Mouse (Mus musculus): ENCODE results near the gene Gm13090.

The Gm13090 gene

DNA sequence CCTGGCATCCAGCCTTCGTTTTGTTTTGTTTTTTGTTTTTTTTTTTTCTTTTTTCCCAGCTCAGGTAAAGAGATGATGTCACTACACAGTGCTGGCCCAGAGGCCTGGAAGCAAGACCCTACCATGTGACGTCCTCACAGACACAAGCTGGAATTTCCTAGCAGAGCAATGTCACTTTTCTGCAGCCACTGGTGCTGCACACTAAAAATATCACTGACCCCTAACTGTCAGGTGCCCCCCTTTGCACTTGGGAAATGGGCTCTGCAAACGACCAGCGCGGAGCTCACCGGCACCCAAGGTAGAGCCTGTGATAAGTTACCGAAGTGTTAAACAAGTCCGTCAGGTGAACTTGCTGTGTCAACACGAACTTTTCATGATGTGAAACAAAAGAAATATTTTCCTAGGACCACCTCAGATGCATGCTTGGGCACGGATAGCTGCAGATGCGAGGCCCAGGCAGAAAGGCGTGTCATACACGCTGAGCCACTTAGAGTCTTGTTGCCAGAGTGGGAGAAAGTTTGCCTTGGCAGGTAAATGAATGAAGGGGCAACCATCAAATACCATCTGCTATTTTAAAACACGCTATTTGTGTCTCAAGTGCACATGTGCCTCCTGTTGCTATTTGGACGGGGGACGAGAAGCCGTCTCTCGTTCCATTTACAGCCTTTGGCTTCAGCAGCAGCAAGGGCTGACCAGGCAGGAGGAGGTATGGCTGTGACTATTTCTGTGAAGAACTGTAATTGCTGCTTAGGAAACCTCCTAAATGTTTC is 7.1 kb downstream of the Gm13090 start:
- no peak for DNase-seq (ENCODE audit: low spot score in 2 of 2)

GRCm38 (mm10) chr4:151097104-151097438 is 7.7 kb downstream of the Gm13090 start:
- DNase-seq (ENCODE audit: low spot score in 2 of 2) = no peak

DNA sequence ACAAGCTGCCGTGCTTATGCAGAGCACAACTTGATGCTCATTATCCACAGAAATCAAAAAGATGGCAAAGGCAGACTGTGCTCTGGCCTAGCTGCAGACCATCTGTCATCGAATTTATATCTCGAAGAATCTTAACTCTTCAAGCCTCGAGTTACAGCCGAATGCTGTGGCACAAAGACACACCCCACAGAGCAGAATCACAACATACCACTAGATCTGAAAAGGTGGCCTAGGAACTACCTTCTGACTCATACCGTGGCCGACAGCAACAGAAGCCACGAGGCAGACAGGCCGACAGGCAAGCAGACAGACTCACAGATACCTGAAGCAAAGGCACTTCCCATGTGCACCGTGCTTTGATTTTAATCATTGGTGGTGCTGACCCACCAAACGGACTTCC is 14.3 kb downstream of the Gm13090 start:
- no peak for DNase-seq (ENCODE audit: low spot score in 2 of 2)

DNA sequence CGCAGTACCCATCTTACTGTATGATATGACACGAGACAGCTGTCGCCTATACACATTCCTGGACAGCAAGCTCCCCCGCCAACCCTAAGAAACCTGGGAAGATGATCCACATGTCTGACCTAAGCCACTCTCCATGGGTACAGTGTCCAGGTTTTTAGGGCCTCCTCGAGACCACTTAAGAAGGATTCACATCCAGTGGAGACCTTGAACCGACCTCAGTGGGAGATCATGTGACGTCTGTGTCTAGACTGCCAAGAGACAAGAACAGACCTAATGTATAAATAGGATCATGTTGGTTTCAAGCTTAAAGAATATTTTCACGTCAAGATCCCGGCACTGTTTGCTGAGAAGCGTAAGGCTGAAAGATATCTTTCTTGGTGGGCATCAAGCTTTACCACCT is 14.8 kb downstream of the Gm13090 start:
- DNase-seq (ENCODE audit: low spot score in 2 of 2) = no peak

DNA sequence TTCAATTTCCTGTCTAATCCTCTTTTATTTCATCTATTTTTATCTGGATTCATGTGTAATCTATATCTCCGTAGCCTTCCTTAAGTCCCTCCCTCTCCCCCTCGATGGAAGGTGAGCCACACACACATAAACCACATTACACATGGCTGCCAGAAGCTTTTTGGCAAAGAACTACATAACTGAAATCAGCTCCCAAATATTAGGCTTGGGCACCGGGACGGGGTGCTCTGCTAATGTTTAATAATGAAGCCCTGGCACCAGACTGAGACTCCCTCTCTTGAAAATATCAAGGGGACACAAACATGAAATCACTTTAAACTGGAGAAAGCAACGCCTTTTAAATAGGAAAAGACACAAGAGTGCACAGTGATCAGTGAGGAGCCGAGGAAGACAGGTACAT is 16.5 kb downstream of the Gm13090 start:
- DNase-seq (ENCODE audit: low spot score in 2 of 2) = no peak

DNA sequence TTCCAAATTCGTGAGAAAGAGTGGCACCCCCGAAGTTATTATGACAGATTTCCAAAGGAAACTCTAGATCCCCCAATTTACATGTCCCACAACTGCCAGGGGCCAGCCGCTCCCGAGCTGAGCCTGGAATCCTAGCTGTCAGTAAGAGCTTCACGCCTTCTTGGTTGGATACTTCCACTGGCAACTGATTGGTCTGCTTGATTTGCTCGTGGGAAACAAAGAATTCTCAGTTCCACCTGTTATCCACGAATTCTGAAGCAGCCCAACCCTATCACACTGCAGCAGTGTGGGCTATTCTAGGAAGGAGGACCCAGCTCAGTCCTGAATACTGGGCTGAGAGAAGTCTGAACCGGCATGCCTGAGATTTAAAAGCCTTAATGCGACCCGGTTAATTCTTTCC is 17.1 kb downstream of the Gm13090 start:
- DNase-seq (ENCODE audit: low spot score in 2 of 2) = no peak

GRCm38 (mm10) chr4:151107131-151108001 is 18.0 kb downstream of the Gm13090 start:
- no peak for DNase-seq (ENCODE audit: low spot score in 2 of 2)

DNA sequence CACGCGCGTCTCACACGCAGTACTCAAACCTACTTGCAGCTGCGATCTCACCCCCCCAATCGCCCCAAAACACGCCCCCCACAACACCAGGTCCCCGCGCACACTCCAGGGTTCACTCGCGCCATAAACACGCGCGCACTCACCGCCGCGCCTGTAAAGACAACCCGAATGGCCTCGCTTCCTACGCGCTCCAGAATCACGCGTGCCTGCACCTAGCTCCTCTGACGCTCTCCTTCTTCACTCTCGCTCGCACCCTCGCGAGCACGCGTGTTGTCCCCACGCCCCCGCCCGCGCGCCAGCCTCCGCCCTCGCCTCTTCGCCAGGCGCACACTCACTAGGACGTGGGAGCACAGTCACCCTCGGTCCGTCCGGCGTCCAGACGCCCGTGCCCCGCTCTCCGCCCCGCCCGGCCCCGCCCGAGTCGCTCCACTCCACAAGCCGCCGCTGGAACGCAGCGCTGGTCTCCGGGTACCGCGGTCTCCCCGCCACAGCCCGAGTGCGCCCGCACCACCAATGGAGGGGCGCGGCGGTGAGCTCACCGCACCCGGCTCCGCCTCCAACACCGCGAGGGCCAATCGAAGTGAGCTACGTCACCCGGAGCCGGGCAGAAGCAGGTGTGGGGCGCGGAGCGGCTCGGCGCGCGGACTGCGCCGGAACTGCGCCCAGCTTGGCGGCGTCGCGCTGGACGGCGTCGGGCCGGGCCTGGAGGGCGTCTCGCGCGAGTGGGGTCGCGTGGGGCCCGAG is 18.8 kb downstream of the Gm13090 start:
- peak; percentile 76 to 80 for DNase-seq (ENCODE audit: low spot score in 2 of 2)

DNA sequence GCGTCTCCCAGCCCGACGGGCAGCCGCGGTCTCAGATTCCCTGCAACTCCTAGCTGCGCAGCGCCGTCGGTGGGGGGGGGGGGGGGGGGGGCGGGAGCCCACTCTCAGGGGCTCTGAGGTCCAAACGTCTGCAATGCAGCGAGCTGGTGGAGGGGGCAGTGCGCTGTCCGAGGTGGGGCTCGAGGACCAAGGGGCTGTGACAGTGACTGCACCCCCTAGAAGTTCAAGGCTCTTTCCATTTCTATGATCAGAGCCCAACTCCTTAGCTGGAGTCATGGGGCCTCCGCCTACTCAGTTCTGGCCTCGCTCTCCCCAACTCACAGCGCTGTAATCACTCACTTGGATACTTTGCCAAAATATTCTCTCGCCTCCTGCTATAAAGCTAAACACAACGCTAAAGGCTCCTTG is 19.5 kb downstream of the Gm13090 start:
- no peak for DNase-seq (ENCODE audit: low spot score in 2 of 2)

DNA sequence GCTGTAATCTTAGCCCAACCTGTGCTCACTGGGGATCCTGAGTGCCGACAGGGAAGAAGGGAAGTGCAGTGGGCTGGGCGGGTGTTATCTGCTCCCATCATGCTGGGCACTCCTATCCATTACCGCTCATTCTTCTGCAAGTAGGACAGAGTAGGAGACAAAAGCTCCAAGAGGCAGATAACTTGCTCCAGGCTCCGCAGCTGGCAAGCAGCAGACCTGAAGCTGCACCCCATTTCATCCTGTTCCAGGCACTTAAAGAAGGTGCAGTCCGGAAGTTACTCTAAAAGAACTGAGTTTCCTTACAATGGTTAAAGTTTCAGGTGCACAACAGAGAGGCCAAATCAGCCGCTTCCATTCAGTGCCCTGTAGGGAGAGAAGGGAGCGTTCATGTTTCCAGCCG is 21.9 kb downstream of the Gm13090 start:
- no peak for DNase-seq (ENCODE audit: low spot score in 2 of 2)

- DNase-seq (ENCODE audit: low spot score in 2 of 2) = no peak
These were observed 25.2 kb downstream of the Gm13090 start for GRCm38 (mm10) chr4:151114574-151114973.

GRCm38 (mm10) chr4:151118883-151119282 is 29.5 kb downstream of the Gm13090 start:
- DNase-seq (ENCODE audit: low spot score in 2 of 2) = no peak

GRCm38 (mm10) chr4:151127636-151128548 is 38.5 kb downstream of the Gm13090 start:
- no peak for DNase-seq (ENCODE audit: low spot score in 2 of 2)

DNA sequence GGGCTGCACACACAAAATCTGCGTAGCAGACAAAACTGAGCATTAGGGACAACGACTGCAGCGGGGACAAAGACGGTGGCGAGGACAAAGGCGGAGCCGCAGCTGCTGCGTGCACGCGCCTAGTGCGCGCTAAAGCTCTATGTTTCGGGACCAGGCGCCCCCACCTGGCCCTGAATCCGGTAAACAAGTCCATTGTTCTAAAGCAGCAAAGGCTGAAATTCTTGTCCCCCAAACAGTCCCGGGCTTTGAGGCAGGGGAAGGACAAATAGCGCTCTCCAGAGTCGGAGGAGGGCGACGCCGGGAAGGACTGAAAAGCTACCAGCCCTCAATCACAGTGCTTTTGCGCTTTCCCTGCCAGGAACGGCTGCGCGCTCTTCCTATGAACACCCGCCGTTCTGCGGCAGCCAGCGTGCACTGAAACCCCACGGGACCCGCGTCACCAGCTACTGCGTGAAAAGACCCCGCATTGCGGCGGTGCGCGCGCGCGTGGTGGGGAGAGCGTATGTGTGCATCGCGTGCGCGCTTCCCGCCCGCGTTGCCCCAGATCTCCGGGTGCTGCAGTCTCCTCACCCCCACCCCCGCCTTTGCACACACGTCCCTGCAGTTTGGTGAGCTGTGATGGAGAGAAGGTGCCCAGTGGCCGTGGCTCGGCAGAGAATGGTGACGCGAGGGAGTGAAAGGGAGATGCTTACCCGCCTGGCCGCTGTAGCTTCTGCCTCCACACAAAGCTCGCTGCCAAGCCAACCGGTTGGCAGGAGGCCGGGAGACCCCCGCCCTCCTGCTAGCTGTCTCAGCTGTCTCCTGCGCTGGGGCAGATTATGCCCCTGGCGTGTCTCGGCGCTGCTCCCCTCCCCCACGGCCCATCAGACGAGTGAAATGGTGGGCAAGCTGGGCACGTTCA is 39.5 kb downstream of the Gm13090 start:
- no peak for DNase-seq (ENCODE audit: low spot score in 2 of 2)

DNA sequence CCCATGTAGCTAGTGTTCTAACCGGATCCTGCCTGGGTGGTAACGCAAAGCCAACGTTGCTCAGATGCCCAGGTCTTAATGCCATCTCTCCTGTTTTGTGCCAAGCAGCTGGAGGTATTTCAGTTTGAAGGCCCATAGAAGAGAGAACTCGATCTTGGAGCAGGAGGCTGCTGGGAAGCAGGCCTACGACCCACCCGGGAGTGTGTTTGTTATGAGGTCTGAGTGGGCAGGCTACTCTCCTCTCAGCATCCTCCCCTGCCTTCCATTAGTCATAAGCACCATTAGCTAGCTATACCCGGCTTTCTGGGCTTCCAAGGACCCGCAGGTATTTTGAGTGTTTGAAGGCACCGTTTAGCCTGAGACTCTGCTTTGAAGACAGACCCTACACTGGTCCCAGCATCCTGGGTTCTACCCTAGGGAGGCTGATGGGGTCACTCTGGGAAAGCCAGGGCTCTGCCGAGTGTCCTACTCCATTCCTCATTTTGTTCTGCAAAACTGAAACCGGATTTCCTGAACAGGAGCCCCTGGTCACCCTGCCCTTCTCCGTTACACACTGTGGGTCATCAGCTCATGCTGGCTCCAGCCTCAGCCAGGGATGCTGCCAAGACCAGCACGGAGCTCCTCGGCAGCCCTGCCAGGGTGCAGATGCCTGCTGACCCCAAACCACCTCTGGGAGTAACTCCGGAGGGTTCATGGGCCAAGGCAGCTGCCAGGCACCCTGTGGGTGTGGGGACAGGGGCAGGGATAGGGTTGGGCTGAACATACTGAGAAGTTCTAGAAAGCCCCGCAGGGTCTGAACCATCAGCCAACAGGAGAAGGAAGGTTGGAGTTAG is 40.6 kb downstream of the Gm13090 start:
- no peak for DNase-seq (ENCODE audit: low spot score in 2 of 2)

- peak; percentile 11 to 29 for DNase-seq (ENCODE audit: low spot score in 2 of 2)
These were observed 41.6 kb downstream of the Gm13090 start for GRCm38 (mm10) chr4:151130756-151131490.

- DNase-seq (ENCODE audit: low spot score in 2 of 2) = no peak
These were observed 43.1 kb downstream of the Gm13090 start for GRCm38 (mm10) chr4:151132493-151132892.

GRCm38 (mm10) chr4:151133760-151134159 is 44.4 kb downstream of the Gm13090 start:
- no peak for DNase-seq (ENCODE audit: low spot score in 2 of 2)

GRCm38 (mm10) chr4:151135491-151135890 is 46.1 kb downstream of the Gm13090 start:
- DNase-seq (ENCODE audit: low spot score in 2 of 2) = no peak

Data from urinary bladder, postnatal 36 days (tissue).